Mouse (Mus musculus) small intestine, adult 2 months (tissue): ENCODE results near the gene Frem2. TPM values are rescaled to one million over a fixed set of nuclear protein-coding genes. Genes with fewer than 3 reads are reported as not detected.

Experiments
- H3K27ac ChIP-seq: fragments of 200-500 bp; 2 replicates; pipeline ENCODE4 v1.5.1; 2012; ENCODE audit warnings: low read depth, low read length, control low read depth, inconsistent platforms; ENCODE audit not compliant: insufficient read depth
- H3K27me3 ChIP-seq: fragments of 200-500 bp; 2 replicates; pipeline ENCODE4 v1.6.1; 2012; ENCODE audit warnings: mild to moderate bottlenecking, moderate library complexity, low read length, inconsistent platforms; ENCODE audit not compliant: control insufficient read depth, insufficient read depth
- H3K36me3 ChIP-seq: fragments of 200-500 bp; 2 replicates; pipeline ENCODE4 v1.6.1; 2012; ENCODE audit warnings: mild to moderate bottlenecking, low read length, control low read depth, inconsistent platforms; ENCODE audit not compliant: control insufficient read depth, insufficient read depth
- H3K4me1 ChIP-seq: fragments of 200-500 bp; 2 replicates; pipeline ENCODE4 v1.6.1; 2012; ENCODE audit warnings: low read length, inconsistent platforms, mixed read lengths; ENCODE audit not compliant: control insufficient read depth, insufficient read depth, insufficient read length
- H3K4me3 ChIP-seq: fragments of 200-500 bp; 2 replicates; pipeline ENCODE4 v1.5.1; 2012; ENCODE audit warnings: low read depth, mild to moderate bottlenecking, control low read depth, inconsistent platforms, low read length, moderate library complexity
- CTCF ChIP-seq: fragments of 200-500 bp; IDR thresholded peaks from 2 replicates; pipeline ENCODE4 v1.5.1; 2012; ENCODE audit warnings: low read depth, mild to moderate bottlenecking, control low read depth, inconsistent platforms, low read length, moderate library complexity, mixed read lengths; ENCODE audit not compliant: insufficient replicate concordance, insufficient read length; ENCODE audit errors: extremely low read depth
- POLR2A ChIP-seq: fragments of 200-500 bp; IDR thresholded peaks from 2 replicates; pipeline ENCODE4 v1.6.1; 2012; ENCODE audit warnings: low read depth, mild to moderate bottlenecking, control low read depth, inconsistent platforms, low read length, moderate library complexity
- WGBS: fragments of 180-500 bp; shearing (Covaris S2); methylation state at CpG from one replicate; pipeline ENCODE4 v1.1.7; 2018; 5-methylcytosine and 5-hydroxymethylcytosine counted together
- polyA plus RNA-seq: library from polyadenylated mRNA; depleted of rRNA; stranded (reverse); fragments of >200 nt; gene quantifications from 2 replicates; pipeline ENCODE4 v1.2.3, GENCODE M21; 2012

The Frem2 gene
- polyA plus RNA-seq, 1 experiment: 2.1 TPM

- Histone ChIP-seq H3K4me3 (no peak overlapping the region), H3K4me1 (no peaks in the 10 kb centered on the region), H3K36me3 (no peaks in the 10 kb centered on the region), H3K27ac (no peak overlapping the region), H3K27me3 (no peaks in the 10 kb centered on the region)
- WGBS: 45% methylated on average over 8 of the region's 8 CpGs
- TF ChIP-seq POLR2A (no peak), CTCF (no peak)
These were observed 7.0 kb downstream of the Frem2 start for GRCm38 (mm10) chr3:53650003-53650748.

- no peaks in the 10 kb centered on the region for H3K27me3 ChIP-seq
- WGBS: 69% methylated on average over 4 of the region's 4 CpGs
- TF ChIP-seq POLR2A: no peak
- no peak for TF ChIP-seq CTCF
- H3K36me3 ChIP-seq: no peaks in the 10 kb centered on the region
- no peak overlapping the region for H3K27ac ChIP-seq
- no peak overlapping the region for H3K4me3 ChIP-seq
- H3K4me1 ChIP-seq: no peaks in the 10 kb centered on the region
These were observed 7.7 kb downstream of the Frem2 start for GRCm38 (mm10) chr3:53649425-53649824.

- 83% methylated on average over 4 of the region's 4 CpGs for WGBS
These were observed 8.3 kb downstream of the Frem2 start for GRCm38 (mm10) chr3:53648902-53649301.

GRCm38 (mm10) chr3:53635948-53636347 lies 21.2 kb downstream of the Frem2 start:
- no peaks in the 10 kb centered on the region for H3K27me3 ChIP-seq
- H3K27ac ChIP-seq: no peak overlapping the region
- H3K4me1 ChIP-seq: no peaks in the 10 kb centered on the region
- no peak overlapping the region for H3K4me3 ChIP-seq
- TF ChIP-seq CTCF (no peak), POLR2A (no peak)
- H3K36me3 ChIP-seq: no peaks in the 10 kb centered on the region
- 49% methylated on average over 3 of the region's 3 CpGs for WGBS

More at GRCm38 (mm10) chr3:53648902-53649301, 8.3 kb downstream of the Frem2 start:
- Histone ChIP-seq H3K27me3 (no peaks in the 10 kb centered on the region), H3K4me1 (no peaks in the 10 kb centered on the region), H3K36me3 (no peaks in the 10 kb centered on the region), H3K27ac (no peak overlapping the region), H3K4me3 (no peak overlapping the region)
- TF ChIP-seq CTCF (peak; percentile 11; the same call in 1 of the 2 replicates), POLR2A (no peak)

GRCm38 (mm10) chr3:53631126-53631525 lies 26.0 kb downstream of the Frem2 start:
- Histone ChIP-seq H3K4me3 (no peak overlapping the region), H3K36me3 (no peaks in the 10 kb centered on the region), H3K27me3 (no peaks in the 10 kb centered on the region), H3K27ac (no peak overlapping the region), H3K4me1 (no peaks in the 10 kb centered on the region)
- TF ChIP-seq POLR2A (no peak), CTCF (no peak)
- 83% methylated on average over 14 of the region's 14 CpGs for WGBS

GRCm38 (mm10) chr3:53630630-53631029 lies 26.5 kb downstream of the Frem2 start:
- Histone ChIP-seq H3K27ac (no peak overlapping the region), H3K4me3 (no peak overlapping the region), H3K27me3 (no peaks in the 10 kb centered on the region), H3K4me1 (no peaks in the 10 kb centered on the region), H3K36me3 (no peaks in the 10 kb centered on the region)
- 45% methylated on average over 4 of the region's 4 CpGs for WGBS
- TF ChIP-seq CTCF (no peak), POLR2A (no peak)

- no peak for TF ChIP-seq POLR2A
- no peak for TF ChIP-seq CTCF
- WGBS: 86% methylated on average over 5 of the region's 5 CpGs
These were observed 27.2 kb downstream of the Frem2 start for GRCm38 (mm10) chr3:53629966-53630365.

More at GRCm38 (mm10) chr3:53629966-53630365, 27.2 kb downstream of the Frem2 start:
- Histone ChIP-seq H3K4me1 (no peaks in the 10 kb centered on the region), H3K36me3 (no peaks in the 10 kb centered on the region), H3K27me3 (no peaks in the 10 kb centered on the region), H3K27ac (no peak overlapping the region), H3K4me3 (no peak overlapping the region)
